Comparison of ENCODE assay signal across 8 mouse cellular contexts in the genomic region with DNA sequence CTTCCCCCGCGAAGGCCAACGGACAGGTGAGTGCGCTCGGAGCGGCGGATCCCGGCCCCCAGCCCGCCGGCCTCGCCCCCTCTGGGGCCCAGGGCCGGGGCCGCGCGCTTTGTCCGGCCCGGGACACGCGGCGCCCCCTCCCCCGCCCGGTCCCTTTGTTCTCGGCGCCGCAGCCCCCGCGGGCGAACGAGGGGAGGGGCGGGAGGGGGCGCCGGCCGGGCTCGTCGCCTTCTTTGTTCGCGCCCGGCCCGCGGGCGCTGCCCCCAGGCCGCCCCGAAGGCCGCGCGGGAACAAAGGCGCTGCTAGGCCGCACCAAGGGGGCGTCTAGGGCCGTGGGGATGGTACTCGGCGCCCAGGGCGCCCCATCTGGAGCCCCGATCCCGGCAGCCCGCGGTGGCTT. TPM values are rescaled to one million over a fixed set of nuclear protein-coding genes. Genes with fewer than 3 reads are reported as not detected.
A peak's percentile ranks its signal among the peaks of the same experiment; 100 is the strongest.
DNase-seq lines count a peak whose midpoint lies in the region; ATAC-seq and TF ChIP-seq lines count a peak whose summit lies in the region.

No protein-coding gene starts in this region.

- no peaks in the 10 kb centered on the region for H3K9me3 ChIP-seq in limb, embryonic 15.5 days

- DNase-seq in gastrocnemius, adult 2 months = no peak
- no peak for DNase-seq in gastrocnemius, postnatal 14 days
- DNase-seq in spleen, adult 2 months (ENCODE audit: low read depth in 1 of 2, low spot score in 2 of 2) = no peak
- DNase-seq in spleen, adult 12 weeks (ENCODE audit: low spot score) = no peak
- no peak for DNase-seq in ovary, postnatal 14 days (ENCODE audit: low spot score)
- DNase-seq in left cerebral cortex, adult 8-10 months (ENCODE audit: low spot score in 2 of 2) = no peak

- H3K36me3 ChIP-seq in spleen, adult 2 months (ENCODE audit: control insufficient read depth, insufficient read depth, low read length) = peaks cover 17% of the 10 kb centered on the region
- peaks cover 24% of the 10 kb centered on the region for H3K36me3 ChIP-seq in limb, embryonic 15.5 days

- no peak for TF ChIP-seq POLR2A in spleen, adult 2 months (IDR thresholded peaks at IDR 0.05; ENCODE audit: low read depth, low read length)

- peak overlapping the region; percentile 99 for H3K9ac ChIP-seq in limb, embryonic 15.5 days

- no peak for ATAC-seq in limb, embryonic 15.5 days (ENCODE audit: insufficient number of reproducible peaks, low FRiP score, low TSS enrichment, low read depth)
- no peak for ATAC-seq in CD4-positive, CD25-positive, alpha-beta regulatory T cell, adult 4 months

- WGBS in spleen, adult 2 months = under 1% methylated on average over 57 of the region's 57 CpGs
- WGBS in limb, embryonic 15.5 days = 0% methylated on average over 21 of the region's 57 CpGs

- TF ChIP-seq CTCF in gastrocnemius, adult 2 months (IDR thresholded peaks at IDR 0.05) = no peak
- TF ChIP-seq CTCF in spleen, adult 2 months (IDR thresholded peaks at IDR 0.05; ENCODE audit: extremely low read depth, insufficient read depth, insufficient read length, insufficient replicate concordance) = no peak

- H3K27ac ChIP-seq in gastrocnemius, adult 2 months = peak overlapping the region; percentile 49
- H3K27ac ChIP-seq in spleen, adult 2 months (ENCODE audit: insufficient read depth, low read length) = no peak overlapping the region; the same call in 1 of the 2 replicates
- peak overlapping the region; percentile 95 for H3K27ac ChIP-seq in limb, embryonic 15.5 days

- peaks cover 11% of the 10 kb centered on the region for H3K4me1 ChIP-seq in spleen, adult 2 months (ENCODE audit: control insufficient read depth, insufficient read depth, insufficient read length)
- H3K4me1 ChIP-seq in limb, embryonic 15.5 days = peaks cover 31% of the 10 kb centered on the region

- peak overlapping the region; percentile 79 for H3K4me3 ChIP-seq in gastrocnemius, adult 2 months
- peak overlapping the region; percentile 66 for H3K4me3 ChIP-seq in spleen, adult 2 months (ENCODE audit: extremely low read depth, insufficient read depth, insufficient read length)
- H3K4me3 ChIP-seq in limb, embryonic 15.5 days = peak overlapping the region; percentile 96

- intact Hi-C loops in gastrocnemius, adult 2 months (cut with DNase I) = no loop called here
- intact Hi-C loops in gastrocnemius, postnatal 14 days (cut with DNase I; ENCODE audit: low total_unique reads) = no loop called here

- H3K27me3 ChIP-seq in spleen, adult 2 months (ENCODE audit: control insufficient read depth, insufficient read depth, low read length) = peaks cover 4% of the 10 kb centered on the region; the same call in 1 of the 2 replicates
- no peaks in the 10 kb centered on the region for H3K27me3 ChIP-seq in limb, embryonic 15.5 days

- peak overlapping the region; percentile 72 for H3K4me2 ChIP-seq in limb, embryonic 15.5 days

RNA-seq across cellular contexts. Expression of a gene that starts 0.5 kb away (rescaled TPM):
- total RNA-seq in gastrocnemius, adult 2 months (2021) = 1 to 10 TPM in 1 of 2 experiments, under 1 TPM in 1; 0.69 to 1.1 TPM
- 10 to 100 TPM in 1 of 2 experiments, 1 to 10 TPM in 1; 9.2 to 14.4 TPM for total RNA-seq in gastrocnemius, postnatal 14 days (2021)
- polyA plus RNA-seq in spleen, adult 2 months (2012; rRNA removed) = 44.0 and 55.7 TPM in 2 replicates
- polyA plus RNA-seq in limb, embryonic 15.5 days (2015; fragmentation: Nextera tagmentation; extraction: Ambion mirVana) = 445 and 538 TPM in 2 replicates
- polyA plus RNA-seq in CD4-positive, CD25-positive, alpha-beta regulatory T cell, adult 4 months (2017; shearing (Covaris generic)) = 1 to 10 TPM; 2.3 to 2.6 TPM
- 10 to 100 TPM; 37.4 to 69.7 (median 61.1) TPM for total RNA-seq in left cerebral cortex, adult 8-10 months (2022)

RNA-seq across cellular contexts. Expression of a gene that starts 22.9 kb away (rescaled TPM):
- not detected for total RNA-seq in gastrocnemius, adult 2 months (2021)
- total RNA-seq in gastrocnemius, postnatal 14 days (2021) = not detected
- 0.20 and 0.70 TPM in 2 replicates for polyA plus RNA-seq in spleen, adult 2 months (2012; rRNA removed)
- not detected in 2 replicates for polyA plus RNA-seq in limb, embryonic 15.5 days (2015; fragmentation: Nextera tagmentation; extraction: Ambion mirVana)
- polyA plus RNA-seq in CD4-positive, CD25-positive, alpha-beta regulatory T cell, adult 4 months (2017; shearing (Covaris generic)) = not detected
- total RNA-seq in left cerebral cortex, adult 8-10 months (2022) = not detected

RNA-seq across cellular contexts. Expression of a gene that starts 23.1 kb away (rescaled TPM):
- not detected for total RNA-seq in gastrocnemius, adult 2 months (2021)
- total RNA-seq in gastrocnemius, postnatal 14 days (2021) = not detected
- polyA plus RNA-seq in spleen, adult 2 months (2012; rRNA removed) = 0.11 TPM in 1 of 2 replicates, not detected in the other
- not detected in 2 replicates for polyA plus RNA-seq in limb, embryonic 15.5 days (2015; fragmentation: Nextera tagmentation; extraction: Ambion mirVana)
- polyA plus RNA-seq in CD4-positive, CD25-positive, alpha-beta regulatory T cell, adult 4 months (2017; shearing (Covaris generic)) = not detected
- total RNA-seq in left cerebral cortex, adult 8-10 months (2022) = under 1 TPM; 0.38 to 0.60 (median 0.46) TPM

RNA-seq across cellular contexts. Expression of a gene that starts 28.6 kb away (rescaled TPM):
- total RNA-seq in gastrocnemius, adult 2 months (2021) = 10 to 100 TPM in 1 of 2 experiments, 1 to 10 TPM in 1; 9.1 to 10.6 TPM
- total RNA-seq in gastrocnemius, postnatal 14 days (2021) = 10 to 100 TPM; 14.9 to 16.9 TPM
- polyA plus RNA-seq in spleen, adult 2 months (2012; rRNA removed) = 55.1 and 69.0 TPM in 2 replicates
- 196 and 204 TPM in 2 replicates for polyA plus RNA-seq in limb, embryonic 15.5 days (2015; fragmentation: Nextera tagmentation; extraction: Ambion mirVana)
- 100 to 1,000 TPM; 270 to 328 TPM for polyA plus RNA-seq in CD4-positive, CD25-positive, alpha-beta regulatory T cell, adult 4 months (2017; shearing (Covaris generic))
- total RNA-seq in left cerebral cortex, adult 8-10 months (2022) = 10 to 100 TPM; 22.3 to 28.6 (median 25.9) TPM

RNA-seq across cellular contexts. Expression of a gene that starts 52.5 kb away (rescaled TPM):
- 10 to 100 TPM; 34.8 to 36.4 TPM for total RNA-seq in gastrocnemius, adult 2 months (2021)
- total RNA-seq in gastrocnemius, postnatal 14 days (2021) = 10 to 100 TPM; 22.2 to 32.6 TPM
- polyA plus RNA-seq in spleen, adult 2 months (2012; rRNA removed) = 20.3 and 31.5 TPM in 2 replicates
- 30.2 and 30.8 TPM in 2 replicates for polyA plus RNA-seq in limb, embryonic 15.5 days (2015; fragmentation: Nextera tagmentation; extraction: Ambion mirVana)
- 10 to 100 TPM; 30.8 to 37.9 TPM for polyA plus RNA-seq in CD4-positive, CD25-positive, alpha-beta regulatory T cell, adult 4 months (2017; shearing (Covaris generic))
- 10 to 100 TPM; 54.0 to 70.8 (median 55.5) TPM for total RNA-seq in left cerebral cortex, adult 8-10 months (2022)

Comparison
In these comparisons a context has a peak if more than half of its experiments do, and no peak if none do; other contexts are left out.
1. RNA of a gene that starts 0.5 kb away (total RNA-seq): 37.4 to 69.7 TPM in left cerebral cortex, adult 8-10 months and 9.2 to 14.4 TPM in gastrocnemius, postnatal 14 days; 0.69 to 1.1 TPM in gastrocnemius, adult 2 months; every median in the first group is over 4 times any median in the second.
2. Peak in every context shown above with its lines, with median percentiles within 50 percentile points of each other: H3K4me3 ChIP-seq.